Mouse (Mus musculus) heart, postnatal 36 days (tissue): Measurements from ENCODE around the gene Nol10. TPM values are rescaled to one million over a fixed set of nuclear protein-coding genes. Genes with fewer than 3 reads are reported as not detected.

ENCODE experiments used
- DNase-seq, 2 experiments: peaks; one replicate each; pipeline ENCODE4 v3.0.0; 2021 to 2022
- intact Hi-C: fragments of 180-260 bp; cut with DNase I; formaldehyde crosslinking; loops from one replicate; pipeline ENCODE4 v1.15.1; 2025
- total RNA-seq, 2 experiments: library from RNA; stranded (reverse); gene quantifications; 2 replicates each; pipeline ENCODE4 v1.2.3; 2021

Nol10 gene
- total RNA-seq, 2 experiments from 2014 or later: 6.8 to 7.8 TPM

GRCm38 (mm10) chr12:17402116-17402515 is 53.9 kb downstream of the Nol10 start:
- intact Hi-C loops: no loop called here
- DNase-seq: no peak

GRCm38 (mm10) chr12:17403998-17404397 is 55.7 kb downstream of the Nol10 start:
- intact Hi-C loops: no loop called here
- no peak for DNase-seq

- intact Hi-C loops: no loop called here
- DNase-seq: no peak
Measured at GRCm38 (mm10) chr12:17406825-17407224, 58.6 kb downstream of the Nol10 start.

GRCm38 (mm10) chr12:17408312-17408711 is 60.1 kb downstream of the Nol10 start:
- intact Hi-C loops: no loop called here
- DNase-seq: no peak

GRCm38 (mm10) chr12:17411242-17411641 is 63.0 kb downstream of the Nol10 start:
- intact Hi-C loops: no loop called here

GRCm38 (mm10) chr12:17411797-17412526 is 63.7 kb downstream of the Nol10 start:
- no peak for DNase-seq
- intact Hi-C loops: no loop called here

More at GRCm38 (mm10) chr12:17411242-17411641, 63.0 kb downstream of the Nol10 start:
- no peak for DNase-seq

GRCm38 (mm10) chr12:17414734-17415133 is 66.5 kb downstream of the Nol10 start:
- intact Hi-C loops: no loop called here
- no peak for DNase-seq

- DNase-seq: no peak
- intact Hi-C loops: no loop called here
Measured at GRCm38 (mm10) chr12:17420168-17420810, 72.0 kb downstream of the Nol10 start.

GRCm38 (mm10) chr12:17425254-17426169 is 77.3 kb downstream of the Nol10 start:
- intact Hi-C loops: no loop called here

GRCm38 (mm10) chr12:17426735-17427134 is 78.5 kb downstream of the Nol10 start:
- no peak for DNase-seq
- intact Hi-C loops: no loop called here

More at GRCm38 (mm10) chr12:17425254-17426169, 77.3 kb downstream of the Nol10 start:
- no peak for DNase-seq

- intact Hi-C loops: no loop called here
- DNase-seq: no peak
Measured at GRCm38 (mm10) chr12:17430578-17430977, 82.3 kb downstream of the Nol10 start.

GRCm38 (mm10) chr12:17431166-17431565 is 82.9 kb downstream of the Nol10 start:
- intact Hi-C loops: no loop called here
- DNase-seq: no peak

GRCm38 (mm10) chr12:17431812-17432332 is 83.6 kb downstream of the Nol10 start:
- intact Hi-C loops: no loop called here
- DNase-seq: no peak

- no peak for DNase-seq
- intact Hi-C loops: no loop called here
Measured at GRCm38 (mm10) chr12:17433712-17434111, 85.5 kb downstream of the Nol10 start.

GRCm38 (mm10) chr12:17436471-17436870 is 88.2 kb downstream of the Nol10 start:
- intact Hi-C loops: no loop called here
- DNase-seq: no peak

- intact Hi-C loops: loop anchor here (2.0 to 10.0 kb wide), 3 partner anchors 73 to 335 kb away; partner anchors contain the start of gene Odc1
- DNase-seq: peak; percentile 44 to 48
Measured at GRCm38 (mm10) chr12:17440251-17440651, 92.0 kb downstream of the Nol10 start.

- intact Hi-C loops: loop anchor here (2.0 to 10.0 kb wide), 3 partner anchors 74 to 333 kb away; partner anchors contain the start of gene Odc1
- DNase-seq: no peak
Measured at GRCm38 (mm10) chr12:17441495-17441894, 93.2 kb downstream of the Nol10 start.

GRCm38 (mm10) chr12:17444406-17444805 is 96.1 kb downstream of the Nol10 start:
- peak; percentile 41 to 46 for DNase-seq
- intact Hi-C loops: loop anchor here (1.0 to 10.0 kb wide), 5 partner anchors 24 to 330 kb away; no protein-coding TSS in a partner anchor

GRCm38 (mm10) chr12:17445251-17445650 is 97.0 kb downstream of the Nol10 start:
- intact Hi-C loops: loop anchor here (2.0 to 10.0 kb wide), 3 partner anchors 24 to 330 kb away; no protein-coding TSS in a partner anchor

GRCm38 (mm10) chr12:17448781-17449180 is 100.5 kb downstream of the Nol10 start:
- no peak for DNase-seq
- intact Hi-C loops: loop anchor here (10.0 kb wide), 1 partner anchor 326 kb away; no protein-coding TSS in a partner anchor

More at GRCm38 (mm10) chr12:17445251-17445650, 97.0 kb downstream of the Nol10 start:
- DNase-seq: no peak
